7 mouse cellular contexts compared by ENCODE assay signal in genomic region chr17:3557331-3558311, GRCm38 (mm10). TPM values are rescaled to one million over a fixed set of nuclear protein-coding genes. Genes with fewer than 3 reads are reported as not detected.
A peak's percentile ranks its signal among the peaks of the same experiment; 100 is the strongest.
DNase-seq lines count a peak whose midpoint lies in the region; ATAC-seq lines count a peak whose summit lies in the region.

Tfb1m (minus strand) TSS chr17:3557781.

- H3K9ac ChIP-seq in intestine, embryonic 16.5 days (ENCODE audit: low read depth, low read length): peak within 1 kb of the TSS; percentile 65
- peak within 1 kb of the TSS; percentile 60 for H3K9ac ChIP-seq in midbrain, embryonic 11.5 days (ENCODE audit: low read length)

- WGBS in intestine, embryonic 16.5 days: under 1% methylated on average over 60 of the region's 60 CpGs
- under 1% methylated on average over 60 of the region's 60 CpGs for WGBS in midbrain, embryonic 11.5 days

- H3K4me3 ChIP-seq in intestine, embryonic 16.5 days (ENCODE audit: low read length): peak within 1 kb of the TSS; percentile 65
- H3K4me3 ChIP-seq in midbrain, embryonic 11.5 days (ENCODE audit: low read depth, low read length): peak within 1 kb of the TSS; percentile 59

- H3K27ac ChIP-seq in intestine, embryonic 16.5 days (ENCODE audit: low read length): peak within 1 kb of the TSS; percentile 87
- peak within 1 kb of the TSS; percentile 42; the same call in 1 of the 2 replicates for H3K27ac ChIP-seq in midbrain, embryonic 11.5 days (ENCODE audit: low read depth, low read length)

- peak within 1 kb of the TSS; percentile 74 for H3K4me2 ChIP-seq in intestine, embryonic 16.5 days (ENCODE audit: low read depth, low read length)
- H3K4me2 ChIP-seq in midbrain, embryonic 11.5 days: peak within 1 kb of the TSS; percentile 72

- peaks cover 3% of the 10 kb centered on the region; the same call in 1 of the 2 replicates for H3K4me1 ChIP-seq in intestine, embryonic 16.5 days (ENCODE audit: control insufficient read depth, insufficient read depth, low read length)
- H3K4me1 ChIP-seq in midbrain, embryonic 11.5 days (ENCODE audit: control insufficient read depth, insufficient read depth, low read length): peaks cover 2% of the 10 kb centered on the region

- H3K36me3 ChIP-seq in intestine, embryonic 16.5 days (ENCODE audit: control insufficient read depth, insufficient read depth, low read length): no peaks in the 10 kb centered on the region
- no peaks in the 10 kb centered on the region for H3K36me3 ChIP-seq in midbrain, embryonic 11.5 days (ENCODE audit: control insufficient read depth, insufficient read depth, low read length)

- intact Hi-C loops in left cerebral cortex, postnatal 36 days (cut with DNase I): no loop called here

- H3K27me3 ChIP-seq in intestine, embryonic 16.5 days (replicated peaks; ENCODE audit: control insufficient read depth, insufficient read depth, low read length): no peaks in the 10 kb centered on the region
- H3K27me3 ChIP-seq in midbrain, embryonic 11.5 days (ENCODE audit: control insufficient read depth, insufficient read depth, low read length): no peaks in the 10 kb centered on the region

- peak; percentile 99 for DNase-seq in adrenal gland, adult 8-10 months
- peak; percentile 98 for DNase-seq in embryo, embryonic 9.5 days (ENCODE audit: extremely low spot score)
- peak; percentile 84 to 96 for DNase-seq in gastrocnemius, postnatal 4 days (ENCODE audit: low spot score in 2 of 2)
- peak; percentile 97 for DNase-seq in left cerebral cortex, postnatal 36 days (ENCODE audit: low spot score in 2 of 2)
- peak; percentile 99 for DNase-seq in midbrain, embryonic 11.5 days (ENCODE audit: low spot score, missing footprints)
- DNase-seq in skeletal muscle tissue, adult 2 months (ENCODE audit: low read depth, low spot score): peak; percentile 98

- ATAC-seq in intestine, embryonic 16.5 days: peak; percentile 100
- peak; percentile 99 for ATAC-seq in midbrain, embryonic 11.5 days (ENCODE audit: low FRiP score)

- H3K9me3 ChIP-seq in intestine, embryonic 16.5 days (ENCODE audit: control insufficient read depth, low read length): no peaks in the 10 kb centered on the region
- H3K9me3 ChIP-seq in midbrain, embryonic 11.5 days (ENCODE audit: control insufficient read depth, low read length): no peaks in the 10 kb centered on the region

RNA-seq across cellular contexts. Expression of gene Tfb1m, which starts in this region (rescaled TPM):
- total RNA-seq in adrenal gland, adult 8-10 months (2022): 10 to 100 TPM; 12.3 to 14.2 (median 13.2) TPM
- total RNA-seq in gastrocnemius, postnatal 4 days (2021): 10 to 100 TPM; 10.2 to 11.9 TPM
- 14.7 and 15.6 TPM in 2 replicates for polyA plus RNA-seq in intestine, embryonic 16.5 days (2015; fragmentation: Nextera tagmentation; extraction: Ambion mirVana)
- total RNA-seq in left cerebral cortex, postnatal 36 days (2021): 1 to 10 TPM; 6.6 to 7.2 TPM
- polyA plus RNA-seq in midbrain, embryonic 11.5 days (2014; fragmentation: Nextera tagmentation; extraction: Ambion mirVana): 20.2 and 22.3 TPM in 2 replicates

Comparison
In these comparisons a context has a peak if more than half of its experiments do, and no peak if none do; other contexts are left out.
1. Peak in every context shown above with its lines: DNase-seq, ATAC-seq, H3K4me3 ChIP-seq and H3K27ac ChIP-seq.